Mouse (Mus musculus) forebrain, embryonic 16.5 days (tissue): ENCODE measurements around the gene Mrps31. TPM values are rescaled to one million over a fixed set of nuclear protein-coding genes. Genes with fewer than 3 reads are reported as not detected.

Experiments
- ATAC-seq: fragments of 200-750 bp; cut with Nextera tagmentation; 2 replicates; pipeline ENCODE4 v1.8.0; 2017; ENCODE audit warnings: mild to moderate bottlenecking, moderate library complexity
- H3K27ac ChIP-seq: fragments of 300-500 bp; sonication (generic); 2 replicates; pipeline ENCODE4 v1.5.1; 2014; ENCODE audit warnings: low read length, control low read depth
- H3K27me3 ChIP-seq: fragments of 300-500 bp; sonication (generic); replicated peaks from 2 replicates; pipeline ENCODE4 v1.6.1; 2014; ENCODE audit warnings: low read length; ENCODE audit not compliant: control insufficient read depth, insufficient read depth
- H3K36me3 ChIP-seq: fragments of 300-500 bp; sonication (generic); 2 replicates; pipeline ENCODE4 v1.6.1; 2014; ENCODE audit not compliant: control insufficient read depth, insufficient read depth
- H3K4me1 ChIP-seq: fragments of 300-500 bp; sonication (generic); replicated peaks from 2 replicates; pipeline ENCODE4 v1.6.1; 2014; ENCODE audit warnings: low read length; ENCODE audit not compliant: control insufficient read depth, insufficient read depth
- H3K4me2 ChIP-seq: fragments of 300-500 bp; sonication (generic); 2 replicates; pipeline ENCODE4 v1.6.1; 2014; ENCODE audit warnings: mild to moderate bottlenecking, low read length, control low read depth
- H3K4me3 ChIP-seq: fragments of 300-500 bp; sonication (generic); replicated peaks from 2 replicates; pipeline ENCODE4 v1.5.1; 2014; ENCODE audit warnings: mild to moderate bottlenecking, low read length, control low read depth
- H3K9ac ChIP-seq: fragments of 300-500 bp; sonication (generic); replicated peaks from 2 replicates; pipeline ENCODE4 v1.6.1; 2014; ENCODE audit warnings: low read depth, low read length, control low read depth
- H3K9me3 ChIP-seq: fragments of 300-500 bp; sonication (generic); 2 replicates; pipeline ENCODE4 v1.6.1; 2016; ENCODE audit warnings: low read length; ENCODE audit not compliant: control insufficient read depth
- WGBS: fragments of 180-500 bp; shearing (Covaris S2); extraction: QIAGEN DNeasy Blood & Tissue Kit; methylation state at CpG from one replicate; pipeline ENCODE4 v1.1.7; 2014; 5-methylcytosine and 5-hydroxymethylcytosine counted together
- polyA plus RNA-seq: library from polyadenylated mRNA; unstranded; fragments of >200 nt; fragmentation: Nextera tagmentation; extraction: Ambion mirVana; gene quantifications from 2 replicates; pipeline ENCODE4 v1.2.1, GENCODE M21; 2015

The Mrps31 gene
- polyA plus RNA-seq, 1 experiment from 2014 or later, result 32.5 TPM

DNA sequence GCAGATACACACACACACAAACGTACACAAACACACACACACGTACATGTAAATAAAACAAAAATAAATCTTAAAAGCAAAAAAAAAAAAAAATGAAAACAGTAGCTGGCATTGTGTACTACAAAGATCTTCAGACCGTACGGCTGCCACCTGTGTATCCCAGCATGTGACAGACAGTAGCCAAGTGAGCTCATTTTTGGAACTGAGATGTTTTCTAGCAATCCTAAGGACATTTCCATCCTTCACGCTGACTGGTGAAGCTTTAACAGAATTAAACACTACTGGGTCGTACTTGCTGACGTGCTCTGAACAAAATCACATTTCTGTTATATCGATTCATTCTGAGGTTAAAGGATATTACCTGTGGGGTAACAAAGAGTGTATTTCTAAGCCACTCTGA is 15.9 kb upstream of the Mrps31 start:
- WGBS, result 95% methylated on average over 8 of the region's 8 CpGs
- H3K36me3 ChIP-seq, result no peaks in the 10 kb centered on the region
- H3K27ac ChIP-seq, result no peak overlapping the region
- H3K4me1 ChIP-seq, result peaks cover 12% of the 10 kb centered on the region
- H3K4me3 ChIP-seq, result no peak overlapping the region
- H3K9ac ChIP-seq, result no peak overlapping the region
- ATAC-seq, result no peak
- H3K4me2 ChIP-seq, result no peak overlapping the region
- H3K27me3 ChIP-seq, result no peaks in the 10 kb centered on the region
- H3K9me3 ChIP-seq, result no peaks in the 10 kb centered on the region

DNA sequence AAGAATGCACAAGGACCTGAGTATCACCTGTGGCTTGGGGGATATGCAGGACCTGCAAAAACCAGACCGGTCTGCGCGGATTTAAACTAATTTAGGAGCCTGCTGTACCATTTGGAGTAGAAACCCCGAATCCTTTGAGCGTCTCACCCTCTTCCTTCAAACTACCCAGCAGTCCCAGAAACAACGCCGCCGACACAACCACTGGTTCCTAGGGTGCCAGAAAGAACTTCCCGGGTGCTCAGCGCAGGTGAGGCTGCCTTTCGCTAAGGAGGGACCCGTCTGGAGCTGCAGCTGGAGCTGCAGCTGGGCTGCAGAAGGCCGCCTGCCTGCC is 13.4 kb upstream of the Mrps31 start:
- Histone ChIP-seq H3K4me3 (peak overlapping the region; percentile 86), H3K36me3 (no peaks in the 10 kb centered on the region), H3K9ac (peak overlapping the region; percentile 74), H3K27me3 (no peaks in the 10 kb centered on the region), H3K4me2 (peak overlapping the region; percentile 88), H3K27ac (peak overlapping the region; percentile 15; the same call in 1 of the 2 replicates), H3K9me3 (no peaks in the 10 kb centered on the region), H3K4me1 (peaks cover 12% of the 10 kb centered on the region)
- ATAC-seq, result no peak
- 0% methylated on average over 13 of the region's 13 CpGs for WGBS

DNA sequence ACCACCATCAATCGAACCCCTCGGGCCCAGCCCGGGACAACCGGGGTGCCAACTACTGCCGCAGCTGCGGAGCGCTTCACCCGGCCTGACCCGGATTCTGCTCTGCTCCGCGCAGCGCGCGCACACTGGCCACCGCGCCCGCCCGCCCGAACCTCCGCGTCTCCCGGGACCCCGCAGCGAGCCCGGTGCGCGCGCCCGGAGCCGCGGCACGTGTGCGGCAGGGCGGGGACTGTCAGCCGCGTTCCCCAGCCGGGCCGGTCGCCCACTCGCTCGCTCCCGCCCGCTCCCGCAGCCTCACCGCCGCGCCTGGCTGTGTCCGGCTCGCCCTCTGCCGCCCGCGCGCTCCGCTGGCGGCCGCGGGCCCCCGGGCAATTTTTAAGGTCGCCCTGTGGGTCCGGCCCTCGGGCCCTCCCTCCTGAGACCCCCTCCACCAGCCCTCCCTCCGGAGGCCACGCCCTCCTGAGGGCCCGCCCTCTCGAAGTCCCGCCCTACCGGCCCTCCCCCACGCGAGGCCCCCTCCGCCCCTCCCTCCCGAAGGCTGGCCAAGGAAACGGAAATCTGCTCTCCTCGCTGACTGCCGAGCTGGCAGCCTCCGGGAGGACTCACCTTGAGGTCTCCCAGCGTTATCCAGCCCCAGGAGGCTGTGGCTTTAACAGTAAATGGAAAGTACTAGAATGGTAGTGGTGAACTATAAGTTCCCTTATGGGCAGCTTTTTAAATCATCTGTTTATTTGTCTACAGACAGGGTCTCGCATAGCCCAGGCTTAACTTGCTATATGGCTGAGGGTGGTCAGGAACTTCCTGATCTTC is 12.8 kb upstream of the Mrps31 start, which contains the start of gene Slc25a15:
Gene Slc25a15, minus strand, starts transcription at position 456 of the 810 bp plus-strand sequence.
- no peaks in the 10 kb centered on the region for H3K9me3 ChIP-seq
- H3K27ac ChIP-seq, result peak within 1 kb of the TSS; percentile 73
- H3K9ac ChIP-seq, result peak within 1 kb of the TSS; percentile 74
- WGBS, result under 1% methylated on average over 62 of the region's 77 CpGs
- no peaks in the 10 kb centered on the region for H3K27me3 ChIP-seq
- peak within 1 kb of the TSS; percentile 88 for H3K4me2 ChIP-seq
- H3K4me1 ChIP-seq, result peaks cover 12% of the 10 kb centered on the region
- H3K4me3 ChIP-seq, result peak within 1 kb of the TSS; percentile 86
- peak; percentile 95 for ATAC-seq
- H3K36me3 ChIP-seq, result no peaks in the 10 kb centered on the region

DNA sequence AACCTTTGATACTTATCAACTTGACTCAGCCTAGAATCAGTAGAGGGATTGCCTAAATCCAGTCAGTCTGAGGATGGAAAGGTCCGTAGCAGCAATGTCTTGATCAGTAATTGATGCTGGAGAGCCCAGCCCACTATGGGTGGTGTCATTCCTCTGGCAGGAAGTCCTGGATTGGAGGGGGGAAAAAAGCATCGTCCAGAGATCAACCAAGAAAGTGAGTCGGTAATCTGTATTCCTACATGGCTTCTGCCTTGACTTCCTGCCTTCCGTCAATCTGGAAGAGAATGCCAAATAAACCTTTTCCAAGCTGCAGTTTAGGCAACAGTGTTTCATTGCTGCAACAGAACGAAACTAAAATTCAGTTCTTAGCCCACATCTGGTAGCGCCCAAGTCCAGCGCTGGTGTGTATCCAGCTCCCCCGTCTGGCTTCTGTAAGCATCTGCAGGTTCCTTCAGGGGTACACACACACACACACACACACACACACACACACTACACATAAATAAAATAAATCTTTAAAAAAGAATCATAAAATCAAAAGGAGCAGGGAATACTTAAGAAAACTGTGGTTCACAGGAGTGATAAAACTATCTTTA is 11.8 kb upstream of the Mrps31 start:
- peak overlapping the region; percentile 86 for H3K4me3 ChIP-seq
- no peaks in the 10 kb centered on the region for H3K36me3 ChIP-seq
- no peaks in the 10 kb centered on the region for H3K9me3 ChIP-seq
- H3K27me3 ChIP-seq, result no peaks in the 10 kb centered on the region
- H3K4me2 ChIP-seq, result peak overlapping the region; percentile 88
- no peak overlapping the region for H3K9ac ChIP-seq
- no peak overlapping the region; the same call in 1 of the 2 replicates for H3K27ac ChIP-seq
- peaks cover 12% of the 10 kb centered on the region for H3K4me1 ChIP-seq
- ATAC-seq, result no peak
- WGBS, result 89% methylated on average over 8 of the region's 8 CpGs

DNA sequence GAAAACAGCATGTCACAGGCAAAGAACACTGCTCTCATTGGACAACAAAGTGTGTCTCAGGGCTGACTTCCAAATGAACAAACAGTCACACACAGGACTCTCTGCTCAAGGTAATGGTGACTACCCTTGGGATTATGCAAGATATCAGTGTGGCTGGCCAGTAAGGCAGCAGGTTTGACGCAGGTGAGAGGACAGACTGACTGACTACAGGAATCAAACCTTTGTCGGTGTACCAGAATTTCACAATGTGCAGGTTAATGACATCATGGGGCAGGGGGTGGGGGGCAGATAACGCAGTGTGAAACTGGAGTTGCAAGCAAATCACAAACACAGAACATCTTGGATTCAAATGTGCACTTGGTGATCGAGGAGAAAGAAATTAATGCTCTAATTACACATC is 10.6 kb upstream of the Mrps31 start:
- H3K4me2 ChIP-seq, result no peak overlapping the region
- H3K36me3 ChIP-seq, result no peaks in the 10 kb centered on the region
- no peak overlapping the region for H3K27ac ChIP-seq
- H3K4me1 ChIP-seq, result peaks cover 12% of the 10 kb centered on the region
- no peaks in the 10 kb centered on the region for H3K9me3 ChIP-seq
- WGBS, result 85% methylated on average over 4 of the region's 4 CpGs
- H3K9ac ChIP-seq, result no peak overlapping the region
- H3K27me3 ChIP-seq, result no peaks in the 10 kb centered on the region
- no peak for ATAC-seq
- H3K4me3 ChIP-seq, result no peak overlapping the region

DNA sequence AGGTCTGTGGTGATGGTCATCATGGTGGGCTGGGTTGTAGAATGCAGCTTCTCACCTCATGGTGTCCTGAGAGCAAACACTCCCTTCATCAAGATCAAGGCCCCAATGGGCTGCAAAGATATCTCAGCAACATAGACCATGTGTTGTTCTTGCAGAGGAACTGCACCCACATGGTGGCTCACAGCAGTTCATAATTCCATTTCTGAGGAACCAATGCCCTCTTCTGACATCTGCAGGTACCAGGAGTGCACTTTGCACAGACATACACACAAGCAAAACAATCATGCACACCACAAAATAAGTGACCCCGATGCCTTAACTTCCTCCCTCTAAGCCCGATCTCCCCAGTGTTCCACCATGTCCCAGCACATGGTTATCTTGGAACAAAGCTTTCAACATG is 7.9 kb upstream of the Mrps31 start:
- no peak overlapping the region for H3K9ac ChIP-seq
- no peaks in the 10 kb centered on the region for H3K27me3 ChIP-seq
- H3K4me1 ChIP-seq, result peaks cover 6% of the 10 kb centered on the region
- H3K27ac ChIP-seq, result no peak overlapping the region
- no peak overlapping the region for H3K4me2 ChIP-seq
- no peaks in the 10 kb centered on the region for H3K36me3 ChIP-seq
- WGBS, result 88% methylated on average over 2 of the region's 2 CpGs
- no peaks in the 10 kb centered on the region for H3K9me3 ChIP-seq
- no peak overlapping the region for H3K4me3 ChIP-seq
- no peak for ATAC-seq

DNA sequence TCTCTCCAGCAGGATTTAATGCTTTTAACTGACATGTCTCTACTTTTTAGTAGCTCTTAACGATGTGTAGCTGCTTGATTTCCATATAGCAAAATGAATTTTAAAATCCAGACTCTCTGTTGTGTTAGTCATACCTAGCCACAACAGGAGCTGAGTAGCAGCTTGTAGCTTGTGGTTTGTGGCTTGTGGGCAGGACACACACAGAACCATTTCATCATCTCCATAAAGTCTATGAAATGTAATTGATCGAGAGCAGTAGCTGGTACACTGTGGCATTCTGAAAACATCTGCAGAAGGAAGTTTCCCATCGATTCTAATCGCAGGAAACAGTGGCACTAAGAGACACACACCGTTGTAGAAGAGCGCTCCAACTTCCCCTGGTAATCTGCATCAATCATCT is 5.4 kb upstream of the Mrps31 start:
- Histone ChIP-seq H3K4me2 (no peak overlapping the region), H3K9me3 (no peaks in the 10 kb centered on the region), H3K27me3 (no peaks in the 10 kb centered on the region), H3K36me3 (no peaks in the 10 kb centered on the region), H3K4me1 (peaks cover 2% of the 10 kb centered on the region), H3K4me3 (no peak overlapping the region), H3K9ac (no peak overlapping the region), H3K27ac (no peak overlapping the region)
- WGBS, result 77% methylated on average over 6 of the region's 6 CpGs
- no peak for ATAC-seq

DNA sequence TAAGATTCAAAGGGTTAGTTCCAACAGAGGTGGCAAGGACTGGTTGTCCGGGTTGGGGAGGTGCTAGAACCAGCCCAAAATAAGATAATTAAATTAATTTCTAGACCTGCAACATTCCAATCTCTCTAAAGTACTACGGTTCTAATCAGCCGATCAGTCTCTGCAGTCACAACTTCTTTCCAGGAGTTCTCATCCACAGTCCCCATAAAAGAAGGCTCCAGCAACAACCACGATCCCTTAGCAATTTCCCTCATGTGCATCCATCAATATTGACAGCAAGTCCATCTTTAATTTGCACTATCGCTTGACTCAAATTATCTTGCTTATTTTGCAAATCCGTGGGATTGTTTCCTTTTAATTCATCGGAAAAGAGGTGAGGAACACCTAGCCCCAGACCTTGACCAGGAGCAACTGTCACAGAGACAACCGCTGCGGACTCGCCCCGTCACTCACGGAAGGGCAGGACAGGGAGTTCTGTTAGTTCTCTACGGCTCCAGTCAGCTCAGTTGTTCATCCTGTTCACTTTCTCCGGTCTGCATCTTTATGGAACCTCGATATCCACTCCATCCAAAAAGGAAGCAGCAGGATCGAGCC is 376 bp upstream of the Mrps31 start:
- peak overlapping the region; percentile 85 for H3K4me3 ChIP-seq
- ATAC-seq, result peak; percentile 10; the same call in 1 of the 2 replicates
- peak overlapping the region; percentile 76 for H3K4me2 ChIP-seq
- WGBS, result 15% methylated on average over 16 of the region's 16 CpGs
- H3K36me3 ChIP-seq, result peaks cover 2% of the 10 kb centered on the region; the same call in 1 of the 2 replicates
- H3K9me3 ChIP-seq, result no peaks in the 10 kb centered on the region
- peak overlapping the region; percentile 12; the same call in 1 of the 2 replicates for H3K27ac ChIP-seq
- H3K27me3 ChIP-seq, result no peaks in the 10 kb centered on the region
- peaks cover 13% of the 10 kb centered on the region for H3K4me1 ChIP-seq
- H3K9ac ChIP-seq, result peak overlapping the region; percentile 78

DNA sequence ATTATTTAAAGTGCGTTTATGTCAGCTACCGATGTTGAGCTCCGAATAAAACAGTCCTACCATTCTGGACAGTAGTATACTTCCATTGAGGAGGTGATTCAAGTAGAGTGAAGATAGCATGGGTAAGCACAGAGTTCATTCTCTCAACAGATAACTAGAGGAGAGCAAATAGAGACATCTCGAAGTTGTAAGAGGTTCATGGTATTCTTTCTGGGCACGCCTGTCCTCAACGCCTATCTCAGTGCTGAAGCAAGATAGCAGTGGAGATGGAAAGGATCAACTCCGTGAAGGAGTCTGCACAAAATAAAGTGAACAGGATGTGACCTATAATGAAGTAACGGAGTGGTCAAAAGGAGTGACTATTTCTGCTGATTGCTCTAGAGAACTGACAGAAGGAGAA is 810 bp downstream of the Mrps31 start:
- peaks cover 13% of the 10 kb centered on the region for H3K4me1 ChIP-seq
- ATAC-seq, result no peak
- H3K9ac ChIP-seq, result peak overlapping the region; percentile 78
- peak overlapping the region; percentile 76 for H3K4me2 ChIP-seq
- H3K36me3 ChIP-seq, result peaks cover 5% of the 10 kb centered on the region; the same call in 1 of the 2 replicates
- H3K27me3 ChIP-seq, result no peaks in the 10 kb centered on the region
- peak overlapping the region; percentile 85 for H3K4me3 ChIP-seq
- H3K9me3 ChIP-seq, result no peaks in the 10 kb centered on the region
- WGBS, result 22% methylated on average over 8 of the region's 8 CpGs
- no peak overlapping the region for H3K27ac ChIP-seq
